Mouse (Mus musculus) erythroblast, embryonic 14.5 days (primary cell): ENCODE results near the gene Lrrc66.

Source experiments
- GATA1 ChIP-seq: IDR thresholded peaks from 2 replicates; pipeline ENCODE4 v1.6.1; 2012; ENCODE audit warnings: low read length, inconsistent platforms, mixed read lengths
- TAL1 ChIP-seq: IDR thresholded peaks from 3 replicates; pipeline ENCODE4 v1.6.1; 2012; ENCODE audit warnings: low read length, inconsistent platforms, mixed read lengths

- TF ChIP-seq GATA1: no peak
- TF ChIP-seq TAL1: no peak
Measured at GRCm38 (mm10) chr5:73566892-73567291, 65.4 kb downstream of the Lrrc66 start.
